Mouse (Mus musculus) macrophage (primary cell): Measurements from ENCODE around the gene Impg1. TPM values are rescaled to one million over a fixed set of nuclear protein-coding genes. Genes with fewer than 3 reads are reported as not detected.

Experiments
- H3K27ac ChIP-seq: fragments of 350-480 bp; formaldehyde crosslinking; 2 replicates; pipeline ENCODE4 v1.9.0; 2021
- H3K36me3 ChIP-seq: fragments of 350-480 bp; formaldehyde crosslinking; 2 replicates; pipeline ENCODE4 v1.9.0; 2021; ENCODE audit errors: inconsistent target
- H3K4me3 ChIP-seq: fragments of 350-480 bp; formaldehyde crosslinking; 2 replicates; pipeline ENCODE4 v1.9.0; 2021; ENCODE audit errors: inconsistent target
- H3K79me2 ChIP-seq: fragments of 350-480 bp; formaldehyde crosslinking; 2 replicates; pipeline ENCODE4 v1.9.0; 2021; ENCODE audit errors: inconsistent target
- WGBS: methylation state at CpG from one replicate; pipeline ENCODE4 v1.1.7; 2026; ENCODE audit warnings: inconsistent platforms; ENCODE audit not compliant: missing documents; 5-methylcytosine and 5-hydroxymethylcytosine counted together
- polyA plus RNA-seq: library from polyadenylated mRNA; stranded (reverse); fragments of 250-400 nt; gene quantifications from 3 replicates; pipeline ENCODE4 v1.2.4, GENCODE M21; 2018; ENCODE audit warnings: inconsistent platforms
- total RNA-seq, 78 experiments: library from RNA; depleted of rRNA; stranded (reverse); fragments of 250-400 nt; gene quantifications; 1 replicate in 9 of 78; 2 replicates in 24 of 78; 3 replicates in 43 of 78; 4 replicates in 2 of 78; pipeline ENCODE4 v1.2.4; 2018; ENCODE audit warnings: inconsistent platforms in 56 of 78

Gene Impg1
- total RNA-seq (2018; cell fraction: chromatin; rRNA removed) = not detected
- not detected for total RNA-seq (2018; cell fraction: cytosol; rRNA removed)
- not detected for total RNA-seq (2018; cell fraction: nucleus; rRNA removed)
- polyA plus RNA-seq = not detected in 3 replicates

DNA sequence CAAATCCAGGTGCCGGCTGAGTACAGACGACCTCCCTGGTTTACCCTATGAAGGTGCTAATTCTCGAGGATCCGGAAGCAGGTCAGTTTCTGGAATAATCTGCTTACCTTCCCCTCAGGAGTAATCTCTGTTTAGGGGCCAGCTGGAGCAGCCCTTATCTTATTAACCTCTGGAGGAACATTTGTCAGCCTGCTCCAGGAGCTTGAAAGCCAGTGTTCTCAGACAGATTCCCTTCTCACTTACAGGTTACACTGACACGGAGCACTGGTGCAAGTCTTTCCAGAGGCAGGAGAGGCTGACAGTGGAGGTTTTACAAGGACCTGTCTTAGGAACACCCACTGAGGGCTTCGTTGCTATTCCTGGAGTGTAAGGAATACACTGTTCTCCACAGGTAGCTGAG is at the start of gene Impg1:
TSS of gene Impg1 (minus strand) at position 101 of the 400 bp plus-strand sequence.
- Histone ChIP-seq H3K79me2 (no peaks in the 10 kb centered on the region), H3K4me3 (no peak within 1 kb of the TSS), H3K36me3 (no peaks in the 10 kb centered on the region), H3K27ac (no peak within 1 kb of the TSS)
- WGBS = 85% methylated on average over 6 of the region's 6 CpGs

DNA sequence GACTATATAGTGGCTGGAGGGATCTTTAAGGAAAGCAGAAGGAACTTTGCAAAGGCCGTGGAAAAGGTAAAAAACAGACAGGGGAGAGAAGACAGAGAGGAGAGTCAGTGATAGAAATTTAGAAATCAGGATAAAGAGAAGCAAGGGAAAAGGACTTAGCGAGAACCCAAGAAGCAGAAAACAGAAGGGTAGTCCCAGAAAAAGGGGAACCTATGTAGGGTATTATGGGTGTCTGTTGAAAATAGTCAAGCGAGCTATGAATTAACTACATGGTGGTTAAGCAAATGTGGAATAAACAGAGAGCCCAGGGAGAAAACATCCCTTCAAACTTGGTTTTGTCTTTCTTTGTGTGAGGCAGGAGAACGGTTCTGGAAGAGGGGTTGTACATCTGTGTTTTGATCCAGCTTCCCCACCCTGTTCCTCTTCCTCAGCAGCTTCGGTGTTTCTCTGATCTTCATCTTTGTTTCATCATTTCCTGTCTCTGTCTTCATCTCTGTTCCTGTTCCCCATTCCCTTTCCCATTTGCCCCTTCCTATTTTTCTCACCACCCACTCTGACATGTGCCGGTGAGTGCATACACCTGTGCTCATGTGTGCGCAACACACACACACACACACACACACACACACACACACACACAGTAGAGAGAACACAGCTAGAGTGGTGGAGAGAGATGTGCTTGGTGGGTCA is 44.3 kb upstream of the Impg1 start:
- 31% methylated on average over 5 of the region's 7 CpGs for WGBS
- no peak overlapping the region for H3K4me3 ChIP-seq
- no peaks in the 10 kb centered on the region for H3K36me3 ChIP-seq
- H3K79me2 ChIP-seq = no peaks in the 10 kb centered on the region
- no peak overlapping the region for H3K27ac ChIP-seq

DNA sequence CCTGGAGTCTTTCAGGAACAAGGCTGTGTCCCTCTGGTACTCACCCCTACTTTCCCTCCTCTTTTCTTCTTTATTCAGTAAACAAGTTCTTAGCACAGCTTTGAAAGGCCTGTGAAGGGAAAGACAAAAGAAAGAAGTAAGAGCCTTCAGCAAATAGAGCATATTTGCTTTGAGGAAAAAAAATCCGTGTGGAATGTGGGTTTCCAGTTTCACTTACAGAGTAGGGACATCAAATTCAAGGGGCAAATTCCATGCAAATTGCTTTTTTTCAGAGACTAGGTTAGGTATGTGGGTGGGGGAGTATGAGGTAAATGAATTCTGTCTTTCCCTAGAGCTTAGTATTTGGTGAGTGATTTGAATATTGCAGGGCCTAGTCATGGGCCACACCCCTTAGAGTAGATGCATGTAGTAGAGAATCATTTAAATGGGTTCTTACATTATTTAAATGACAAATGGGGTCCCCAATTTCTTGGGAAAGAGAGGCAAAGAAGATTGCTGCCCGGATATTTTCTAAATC is 39.3 kb upstream of the Impg1 start:
- Histone ChIP-seq H3K79me2 (no peaks in the 10 kb centered on the region), H3K27ac (no peak overlapping the region), H3K36me3 (no peaks in the 10 kb centered on the region), H3K4me3 (no peak overlapping the region)
- WGBS = 84% methylated on average over 2 of the region's 2 CpGs

DNA sequence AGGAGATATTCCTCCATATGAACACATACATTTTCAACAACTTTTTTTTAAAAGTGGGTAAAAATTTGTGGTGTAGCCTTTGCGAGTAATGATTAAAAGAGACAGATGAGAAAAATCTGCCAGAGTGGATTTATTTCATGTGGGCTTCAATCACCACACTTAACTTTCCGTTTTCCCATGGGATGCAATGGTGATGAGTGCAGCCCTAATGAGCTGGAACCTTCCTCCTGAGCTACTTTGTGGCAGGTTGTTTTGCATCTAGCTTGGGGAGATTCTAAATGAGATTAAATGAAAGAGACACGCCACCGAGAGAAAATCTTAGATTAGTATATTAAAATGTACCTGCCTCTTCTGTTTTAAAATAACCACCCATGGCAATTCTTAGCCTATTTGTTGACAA is 26.3 kb upstream of the Impg1 start:
- 86% methylated on average over 4 of the region's 4 CpGs for WGBS
- H3K36me3 ChIP-seq = no peaks in the 10 kb centered on the region
- no peaks in the 10 kb centered on the region for H3K79me2 ChIP-seq
- no peak overlapping the region for H3K27ac ChIP-seq
- H3K4me3 ChIP-seq = no peak overlapping the region

DNA sequence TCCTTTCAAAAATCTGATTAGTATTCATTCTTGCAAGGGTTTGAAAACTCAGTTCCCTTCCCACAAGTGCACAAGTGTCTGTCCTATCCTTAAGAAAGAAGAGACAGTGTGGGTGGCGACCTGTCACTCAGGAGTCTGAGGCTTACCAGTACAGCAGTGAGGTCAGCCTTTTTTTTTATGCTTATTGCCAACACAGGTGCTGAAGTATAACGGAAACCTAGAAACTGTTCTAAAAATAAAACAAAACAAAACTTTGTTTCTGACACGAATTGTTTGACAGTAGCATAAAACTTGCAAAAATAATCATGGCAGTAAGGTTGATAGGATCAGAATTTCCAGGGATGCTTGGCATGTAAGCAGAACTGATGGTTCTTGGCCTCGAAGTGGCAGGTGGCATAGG is 4.9 kb downstream of the Impg1 start:
- H3K27ac ChIP-seq = no peak overlapping the region
- H3K79me2 ChIP-seq = no peaks in the 10 kb centered on the region
- 62% methylated on average over 4 of the region's 4 CpGs for WGBS
- H3K36me3 ChIP-seq = no peaks in the 10 kb centered on the region
- no peak overlapping the region for H3K4me3 ChIP-seq

DNA sequence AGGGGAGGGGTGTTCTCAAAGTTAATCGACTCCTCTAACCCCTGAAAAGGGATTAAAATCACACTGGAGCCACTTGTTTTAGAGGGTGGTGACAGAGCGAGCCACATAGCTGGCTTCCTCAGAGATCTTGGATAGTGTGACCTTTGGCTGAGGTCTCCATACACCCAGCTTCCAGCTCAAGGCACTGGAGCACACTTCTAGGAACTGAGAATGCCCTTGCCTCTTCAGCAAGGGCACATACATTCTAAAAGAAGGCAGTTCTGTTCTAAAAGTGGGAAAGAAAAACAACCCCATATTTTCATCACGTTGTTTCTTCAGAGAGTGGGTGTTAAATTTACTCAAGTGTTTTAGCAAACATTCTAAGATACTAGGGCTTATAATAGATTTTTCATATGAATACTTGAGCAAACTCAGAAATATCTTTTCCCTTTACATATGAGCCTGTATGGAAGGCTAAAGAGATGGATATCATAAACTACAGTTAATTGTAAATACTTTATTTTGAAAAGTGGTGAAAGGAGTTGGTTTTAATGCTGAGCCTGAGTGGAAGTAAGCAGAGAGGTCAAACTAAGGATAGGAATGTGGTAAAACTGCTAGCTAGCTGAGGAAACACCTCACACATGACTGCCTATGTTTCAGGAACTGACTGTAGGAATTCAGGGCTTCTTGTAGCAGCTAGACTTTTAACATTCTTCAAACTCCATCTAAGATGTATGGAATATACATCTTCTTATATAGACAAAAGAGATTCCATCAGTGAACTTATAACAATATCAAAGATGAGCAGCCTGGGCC is 14.6 kb downstream of the Impg1 start:
- H3K4me3 ChIP-seq = no peak overlapping the region
- no peak overlapping the region for H3K27ac ChIP-seq
- 86% methylated on average over 3 of the region's 3 CpGs for WGBS
- H3K79me2 ChIP-seq = no peaks in the 10 kb centered on the region
- H3K36me3 ChIP-seq = no peaks in the 10 kb centered on the region

DNA sequence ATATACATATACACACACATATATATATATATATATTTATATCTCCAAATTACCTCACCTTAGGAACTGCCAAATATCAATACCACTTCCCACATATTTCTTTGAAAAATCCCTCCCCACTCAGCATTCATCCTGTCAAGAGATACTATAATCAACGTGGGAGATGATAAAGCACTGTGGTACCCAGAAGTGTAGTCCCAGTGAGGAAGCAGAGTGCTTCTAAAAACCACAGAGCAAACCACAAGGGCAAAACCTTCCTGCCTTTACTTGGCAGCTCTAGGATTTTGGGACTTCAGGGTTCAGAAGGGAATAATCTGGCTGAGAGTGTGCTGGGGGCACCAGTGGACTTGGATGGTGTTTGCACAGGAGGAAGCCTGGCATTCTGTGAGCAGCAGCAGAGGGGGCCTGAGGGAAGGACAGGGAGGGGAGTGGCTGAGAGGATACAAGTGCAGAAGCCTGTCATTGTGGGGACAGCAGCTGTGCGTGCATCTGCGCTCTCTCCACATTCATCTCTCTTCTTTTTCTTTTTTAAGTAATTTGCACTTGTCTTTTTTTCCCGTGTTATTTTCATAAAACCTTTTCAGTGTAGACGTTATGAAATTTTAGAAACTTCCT is 24.1 kb downstream of the Impg1 start:
- 29% methylated on average over 4 of the region's 5 CpGs for WGBS
- no peak overlapping the region for H3K4me3 ChIP-seq
- no peaks in the 10 kb centered on the region for H3K79me2 ChIP-seq
- no peak overlapping the region for H3K27ac ChIP-seq
- no peaks in the 10 kb centered on the region for H3K36me3 ChIP-seq

DNA sequence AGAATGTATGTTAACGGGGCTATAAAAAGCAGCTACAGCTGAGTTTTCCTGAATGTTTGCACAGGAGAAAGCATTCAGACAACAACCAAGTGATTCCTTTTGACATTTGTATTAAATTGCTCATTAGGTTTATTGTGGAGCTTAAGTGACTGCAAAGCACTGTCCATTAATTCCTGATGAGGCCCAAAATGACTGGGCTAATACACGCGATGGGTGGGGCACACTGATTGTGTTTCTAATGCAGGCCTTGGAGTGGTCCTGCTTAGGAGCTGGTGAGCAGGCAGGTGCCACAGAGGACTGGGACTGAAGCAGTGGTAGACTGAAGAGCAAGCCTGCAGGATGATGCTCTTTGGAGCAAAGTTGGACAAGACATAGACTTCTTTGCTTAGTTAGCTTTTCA is 73.9 kb downstream of the Impg1 start:
- 92% methylated on average over 3 of the region's 3 CpGs for WGBS
- no peaks in the 10 kb centered on the region for H3K36me3 ChIP-seq
- no peaks in the 10 kb centered on the region for H3K79me2 ChIP-seq
- H3K4me3 ChIP-seq = no peak overlapping the region
- H3K27ac ChIP-seq = no peak overlapping the region

DNA sequence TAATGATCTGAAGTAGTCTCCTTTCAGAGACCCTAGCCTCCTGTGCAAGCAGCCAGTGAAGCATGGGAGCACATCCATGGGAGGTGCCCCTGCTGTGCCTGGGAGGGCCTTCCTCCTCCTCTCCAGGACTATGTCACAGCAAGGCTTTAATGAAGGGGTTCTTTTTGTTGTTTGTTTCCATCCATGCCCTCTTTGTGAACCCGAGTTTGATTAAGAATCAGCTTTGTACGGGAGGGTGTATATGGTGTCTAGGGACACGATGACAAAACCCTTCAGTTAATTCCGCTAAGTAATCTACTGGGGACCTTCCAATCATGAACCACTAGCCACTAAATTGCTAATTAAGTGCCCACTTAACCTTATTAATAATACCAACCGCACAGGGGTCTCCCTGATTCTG is 74.3 kb downstream of the Impg1 start:
- H3K27ac ChIP-seq = no peak overlapping the region
- WGBS = 94% methylated on average over 5 of the region's 5 CpGs
- no peaks in the 10 kb centered on the region for H3K36me3 ChIP-seq
- H3K79me2 ChIP-seq = no peaks in the 10 kb centered on the region
- no peak overlapping the region for H3K4me3 ChIP-seq

DNA sequence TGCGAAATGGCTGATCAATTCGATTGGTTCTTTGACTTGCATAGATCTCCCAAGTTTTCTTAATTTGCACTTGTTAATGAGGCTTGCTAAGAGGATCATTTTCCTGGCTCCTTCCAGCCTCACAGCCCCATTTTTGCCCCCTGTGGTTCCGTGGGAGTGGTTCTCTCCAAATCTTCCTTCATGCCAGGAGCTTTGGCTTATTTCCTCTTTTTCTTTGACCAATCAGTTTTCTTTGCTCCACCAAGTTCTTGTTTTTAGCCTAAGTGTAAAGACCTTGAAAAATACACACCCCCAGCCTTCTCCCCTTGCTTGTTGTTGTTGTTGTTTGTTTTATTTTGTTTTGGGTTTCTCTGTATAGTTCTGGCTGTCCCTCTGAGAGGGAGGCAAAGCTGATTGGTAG is 77.4 kb downstream of the Impg1 start:
- no peaks in the 10 kb centered on the region for H3K79me2 ChIP-seq
- 70% methylated on average over 3 of the region's 3 CpGs for WGBS
- H3K36me3 ChIP-seq = no peaks in the 10 kb centered on the region
- no peak overlapping the region for H3K4me3 ChIP-seq
- no peak overlapping the region for H3K27ac ChIP-seq

DNA sequence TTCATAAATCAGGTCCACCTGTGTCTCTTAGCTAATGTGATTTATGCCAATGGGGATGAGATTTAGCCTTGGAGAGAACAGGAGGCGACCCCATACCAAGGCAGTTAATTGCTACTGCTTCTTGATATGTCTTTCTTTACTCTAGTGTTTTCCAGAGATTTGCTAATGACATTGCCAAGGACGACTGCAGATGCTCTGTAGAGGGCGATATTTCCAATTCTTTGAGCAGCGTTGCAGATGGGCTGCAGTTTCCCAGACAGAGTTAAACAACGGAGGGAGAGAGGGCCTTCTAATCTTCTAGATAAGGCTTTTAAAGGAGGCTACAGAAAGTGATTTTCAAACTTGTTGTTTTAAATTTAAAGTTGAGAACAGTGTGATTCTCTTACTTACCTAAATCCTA is 78.8 kb downstream of the Impg1 start:
- no peak overlapping the region for H3K4me3 ChIP-seq
- WGBS = 40% methylated on average over 5 of the region's 5 CpGs
- no peak overlapping the region for H3K27ac ChIP-seq
- no peaks in the 10 kb centered on the region for H3K36me3 ChIP-seq
- H3K79me2 ChIP-seq = no peaks in the 10 kb centered on the region

DNA sequence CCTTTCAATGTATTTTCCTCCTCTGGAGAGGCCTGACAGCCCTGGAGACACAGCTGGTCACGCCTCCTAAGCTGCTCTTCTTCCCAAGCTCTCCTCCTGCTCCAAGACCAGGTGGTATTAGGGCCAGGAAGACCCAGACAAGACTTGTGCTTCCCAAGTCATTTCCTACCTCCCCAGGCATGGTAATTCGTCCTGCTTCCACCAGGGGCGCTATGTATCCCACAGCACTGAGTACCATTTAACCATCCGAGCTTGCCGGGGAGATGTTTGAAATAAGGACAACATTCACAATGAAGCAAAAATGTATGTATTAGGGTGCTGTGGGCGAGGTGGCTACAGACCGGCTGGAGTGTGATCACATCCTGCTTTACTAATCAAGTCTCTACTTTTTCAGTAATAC is 79.3 kb downstream of the Impg1 start:
- 55% methylated on average over 7 of the region's 7 CpGs for WGBS
- H3K4me3 ChIP-seq = no peak overlapping the region
- H3K36me3 ChIP-seq = no peaks in the 10 kb centered on the region
- no peaks in the 10 kb centered on the region for H3K79me2 ChIP-seq
- H3K27ac ChIP-seq = no peak overlapping the region

DNA sequence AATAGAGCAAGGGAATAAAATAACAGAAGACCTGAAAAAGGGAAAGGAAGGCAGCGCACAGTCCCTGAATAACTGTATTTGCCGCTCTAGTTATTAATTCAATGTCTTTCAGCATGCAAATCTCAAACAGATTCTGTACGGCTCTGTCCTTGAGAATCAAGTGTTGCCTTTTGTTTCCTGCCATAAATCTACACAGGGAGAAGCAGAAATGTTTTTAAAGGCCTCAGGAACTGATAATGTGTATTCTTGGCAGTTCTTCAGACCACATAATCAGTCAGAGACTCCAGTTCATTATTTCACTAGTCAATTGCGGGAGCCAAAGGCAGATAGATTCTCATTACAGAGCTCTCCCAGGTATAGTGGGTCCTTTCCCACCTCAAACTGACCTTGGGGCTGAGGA is 82.6 kb downstream of the Impg1 start:
- H3K4me3 ChIP-seq = no peak overlapping the region
- no peaks in the 10 kb centered on the region for H3K36me3 ChIP-seq
- 27% methylated on average over 4 of the region's 4 CpGs for WGBS
- H3K79me2 ChIP-seq = no peaks in the 10 kb centered on the region
- H3K27ac ChIP-seq = no peak overlapping the region

DNA sequence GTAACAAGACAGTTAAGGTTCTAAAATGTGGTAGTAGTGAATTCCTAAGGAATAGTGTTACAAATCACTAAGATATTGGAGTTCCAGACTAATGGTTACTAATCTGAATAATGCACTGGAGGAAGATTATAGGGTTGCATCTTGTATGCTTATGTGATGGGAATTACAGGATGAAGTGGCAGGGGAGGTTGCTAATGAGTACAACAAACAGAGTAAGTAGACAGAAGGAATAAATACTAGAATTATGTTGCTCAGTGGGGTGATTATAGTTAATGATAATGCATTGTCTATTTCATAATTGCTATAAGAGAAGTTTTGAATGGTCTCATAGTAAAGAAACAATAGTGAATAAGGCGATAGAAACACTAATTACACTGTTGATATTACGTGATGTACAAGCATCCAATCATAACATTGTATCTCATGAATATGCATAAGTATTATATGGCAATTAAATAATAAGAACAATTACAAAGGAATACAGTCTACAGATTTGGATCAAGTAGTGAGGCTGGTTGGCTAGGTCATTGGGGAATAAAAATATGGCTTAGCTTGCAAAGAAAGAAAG is 85.1 kb downstream of the Impg1 start:
- WGBS = 100% methylated on average over 2 of the region's 2 CpGs
- Histone ChIP-seq H3K27ac (no peak overlapping the region), H3K4me3 (no peak overlapping the region)

More for the DNA sequence above, 85.1 kb downstream of the Impg1 start:
- Histone ChIP-seq H3K36me3 (no peaks in the 10 kb centered on the region), H3K79me2 (no peaks in the 10 kb centered on the region)
